Mouse (Mus musculus): ENCODE data around the gene Avpi1.

Avpi1 gene

GRCm38 (mm10) chr19:42144541-42145167 is 15.8 kb upstream of the Avpi1 start:
- peak; percentile 88 to 95 for DNase-seq

- no peak for DNase-seq
These were observed 15.2 kb upstream of the Avpi1 start for GRCm38 (mm10) chr19:42144067-42144466.

- DNase-seq: no peak
These were observed 13.9 kb upstream of the Avpi1 start for GRCm38 (mm10) chr19:42142757-42143156.

DNA sequence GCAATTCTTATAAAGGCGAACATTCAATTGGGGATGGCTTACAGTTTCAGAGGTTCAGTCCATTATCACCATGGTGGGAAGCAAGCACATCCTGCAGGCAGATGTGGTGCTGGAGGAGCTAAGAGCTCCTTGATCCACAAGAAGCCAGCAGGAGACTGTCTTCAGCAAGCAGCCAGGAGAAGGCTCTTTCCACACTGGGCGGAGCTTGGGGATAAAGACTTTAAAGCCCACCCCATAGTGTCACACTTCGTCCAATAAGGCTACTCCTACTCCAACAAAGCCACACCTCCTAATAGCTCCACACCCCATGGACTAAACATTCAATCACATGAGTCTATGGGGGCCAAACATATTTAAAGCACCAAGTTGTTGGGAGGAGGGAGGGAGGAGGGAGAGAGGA is 13.1 kb upstream of the Avpi1 start:
- no peak for DNase-seq

GRCm38 (mm10) chr19:42139724-42140517 is 11.1 kb upstream of the Avpi1 start:
- no peak for DNase-seq

DNA sequence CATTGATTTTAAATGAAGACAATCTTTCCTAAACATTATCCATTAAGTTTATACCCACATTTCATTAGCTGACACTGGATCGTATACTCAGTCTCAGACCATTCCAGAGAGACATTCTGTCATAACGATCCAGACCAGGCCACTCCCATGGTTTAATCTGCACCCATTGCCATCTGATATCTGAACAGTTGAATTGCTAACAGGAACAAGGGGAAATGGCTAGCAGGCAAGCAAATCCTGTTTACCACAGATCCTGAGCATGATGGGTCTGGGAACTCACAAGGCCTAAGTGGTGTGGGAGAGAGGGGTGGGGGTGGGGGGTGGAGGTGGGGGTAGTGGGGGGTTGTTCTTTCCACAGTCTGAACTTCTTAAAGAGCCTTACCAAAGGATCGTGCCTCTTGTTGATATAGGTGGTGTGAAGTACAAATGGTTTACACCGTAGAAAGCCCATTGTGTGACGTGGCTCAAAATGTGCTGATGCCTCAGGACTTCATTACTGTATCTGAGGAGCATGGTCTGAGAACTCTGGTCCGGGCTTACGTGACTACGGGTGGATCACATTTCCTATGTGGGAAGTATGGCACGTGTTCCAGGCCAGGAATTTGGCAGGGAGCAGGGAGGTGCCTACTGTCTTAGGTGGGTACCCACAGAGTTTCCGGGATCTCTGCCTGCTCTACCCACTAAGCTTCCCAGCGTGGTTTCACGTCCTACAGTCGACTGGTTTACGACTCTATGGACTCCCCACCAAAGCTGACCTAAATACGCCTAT is 9.8 kb upstream of the Avpi1 start:
- DNase-seq: no peak

DNA sequence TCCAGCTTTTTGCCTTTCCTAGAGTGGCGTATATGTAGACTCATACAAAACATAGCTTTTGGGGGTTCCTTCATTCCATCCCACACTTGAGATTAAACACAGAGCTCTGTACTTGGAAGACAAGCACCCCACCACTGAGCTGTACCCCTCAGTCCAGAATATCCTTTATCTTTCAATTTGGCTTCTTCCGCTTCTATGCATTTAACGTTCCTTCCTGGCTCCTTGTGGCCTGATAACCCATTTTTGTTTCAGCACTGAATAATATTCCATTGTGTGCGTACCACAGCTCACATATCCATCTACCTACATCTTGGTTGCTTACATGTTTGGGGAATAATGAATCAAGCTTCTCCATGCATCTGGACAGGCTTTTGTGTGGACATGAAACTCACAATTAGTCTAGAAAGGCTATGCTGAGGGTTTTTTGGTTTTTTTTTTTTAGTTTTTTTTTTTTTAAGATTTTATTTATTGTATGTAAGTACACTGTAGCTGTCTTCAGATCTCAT is 8.4 kb upstream of the Avpi1 start:
- DNase-seq: no peak

DNA sequence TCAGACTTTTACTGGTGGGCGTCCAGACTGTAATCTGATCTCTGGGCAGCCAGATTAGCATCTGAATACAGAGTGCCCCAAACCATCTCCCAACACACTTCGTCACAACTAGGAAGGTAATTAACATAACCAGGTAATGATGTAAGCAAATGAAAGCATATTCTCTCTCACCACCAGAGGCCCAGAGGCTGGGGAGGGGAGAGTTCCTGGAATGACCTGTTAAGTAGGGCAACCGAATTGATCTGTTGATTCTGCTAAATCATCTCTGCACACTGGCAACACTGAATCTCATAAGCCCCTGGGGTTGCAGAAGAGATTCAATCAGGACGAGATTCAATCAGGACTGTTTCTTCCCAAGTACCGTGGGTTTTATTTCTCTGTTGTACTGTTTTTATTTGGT is 7.3 kb upstream of the Avpi1 start:
- DNase-seq: no peak

GRCm38 (mm10) chr19:42135070-42135469 is 6.2 kb upstream of the Avpi1 start:
- DNase-seq: no peak

GRCm38 (mm10) chr19:42131101-42131500 is 2.2 kb upstream of the Avpi1 start:
- DNase-seq: no peak

- peak in 1 of 2 experiments; percentile 28 for DNase-seq
These were observed 1.4 kb upstream of the Avpi1 start for GRCm38 (mm10) chr19:42130294-42130606.

GRCm38 (mm10) chr19:42129509-42130293 is 842 bp upstream of the Avpi1 start:
- no peak for DNase-seq

- DNase-seq: no peak
These were observed 663 bp downstream of the Avpi1 start for GRCm38 (mm10) chr19:42128052-42128740.

GRCm38 (mm10) chr19:42127024-42127423 is 1.8 kb downstream of the Avpi1 start:
- no peak for DNase-seq

- DNase-seq: no peak
These were observed 2.6 kb downstream of the Avpi1 start for GRCm38 (mm10) chr19:42126219-42126605.

- no peak for DNase-seq
These were observed 3.2 kb downstream of the Avpi1 start for GRCm38 (mm10) chr19:42125501-42126218.

DNA sequence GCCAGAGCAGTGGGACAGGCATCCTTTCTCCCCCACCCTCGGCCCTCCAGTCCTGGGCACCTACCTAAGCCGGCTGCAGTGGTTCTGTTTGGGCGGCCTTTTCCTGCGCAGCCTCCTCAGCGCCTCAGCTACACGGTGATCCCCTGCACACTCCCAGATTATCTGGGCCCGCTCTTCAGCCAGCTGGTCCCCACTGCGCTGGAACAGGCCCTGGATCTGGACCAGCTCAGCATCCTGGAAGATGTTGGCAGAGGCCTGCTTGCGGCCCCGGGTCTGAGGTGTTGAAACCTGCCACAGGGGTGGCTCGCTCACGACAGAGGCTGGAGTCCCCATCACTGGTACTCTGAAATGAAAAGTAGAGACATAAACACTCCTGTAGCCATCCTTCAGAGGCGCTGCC is 4.2 kb downstream of the Avpi1 start:
- peak; percentile 56 to 67 for DNase-seq

GRCm38 (mm10) chr19:42120451-42120850 is 8.4 kb downstream of the Avpi1 start:
- no peak for DNase-seq

GRCm38 (mm10) chr19:42118596-42118995 is 10.3 kb downstream of the Avpi1 start:
- no peak for DNase-seq

DNA sequence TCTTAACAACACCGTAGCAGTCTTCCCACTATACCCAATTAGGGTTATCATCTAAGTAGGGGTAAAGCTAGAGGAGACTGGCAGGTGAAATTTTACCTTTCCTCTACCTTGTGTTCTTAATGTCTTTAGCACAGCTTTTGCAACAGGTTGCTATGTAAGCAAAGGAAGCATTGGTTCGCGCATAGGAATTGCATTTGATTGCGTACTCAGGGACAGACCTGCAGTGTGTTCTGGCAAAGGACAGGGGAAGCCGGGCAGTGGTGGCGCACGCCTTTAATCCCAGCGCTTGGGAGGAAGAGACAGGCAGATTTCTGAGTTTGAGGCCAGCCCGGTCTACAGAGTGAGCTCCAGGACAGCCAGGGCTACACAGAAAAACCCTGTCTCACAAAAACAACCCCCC is 10.7 kb downstream of the Avpi1 start:
- DNase-seq: no peak

- DNase-seq: no peak
These were observed 13.0 kb downstream of the Avpi1 start for GRCm38 (mm10) chr19:42115783-42116335.

Measured in cerebellum, postnatal 14 days (tissue).